Mouse (Mus musculus) mesoderm, embryonic 11.5 days (tissue): ENCODE measurements around the gene Arl4a.

Experiments used
- DNase-seq: peaks from one replicate; pipeline ENCODE4 v3.0.0-alpha.2; 2012; ENCODE audit warnings: low read depth, low spot score

Gene Arl4a

GRCm38 (mm10) chr12:40009866-40010265, 28.0 kb downstream of the Arl4a start:
- no peak for DNase-seq

GRCm38 (mm10) chr12:40008459-40008858, 29.4 kb downstream of the Arl4a start:
- no peak for DNase-seq

- no peak for DNase-seq
Measured at GRCm38 (mm10) chr12:40004766-40005165, 33.1 kb downstream of the Arl4a start.

- DNase-seq, result no peak
Measured at GRCm38 (mm10) chr12:39998853-39999195, 39.0 kb downstream of the Arl4a start.

GRCm38 (mm10) chr12:39998070-39998852, 39.6 kb downstream of the Arl4a start:
- DNase-seq, result peak; percentile 49

- DNase-seq, result no peak
Measured at GRCm38 (mm10) chr12:39997651-39998050, 40.2 kb downstream of the Arl4a start.

GRCm38 (mm10) chr12:39996015-39996414, 41.8 kb downstream of the Arl4a start:
- no peak for DNase-seq

GRCm38 (mm10) chr12:39995609-39996008, 42.2 kb downstream of the Arl4a start:
- no peak for DNase-seq

- DNase-seq, result no peak
Measured at GRCm38 (mm10) chr12:39992767-39993302, 45.0 kb downstream of the Arl4a start.

- peak; percentile 67 for DNase-seq
Measured at GRCm38 (mm10) chr12:39990830-39991780, 46.7 kb downstream of the Arl4a start.

- DNase-seq, result no peak
Measured at GRCm38 (mm10) chr12:39989136-39989535, 48.7 kb downstream of the Arl4a start.

GRCm38 (mm10) chr12:39987177-39987576, 50.6 kb downstream of the Arl4a start:
- DNase-seq, result no peak

- no peak for DNase-seq
Measured at GRCm38 (mm10) chr12:39985639-39986038, 52.2 kb downstream of the Arl4a start.

- no peak for DNase-seq
Measured at GRCm38 (mm10) chr12:39979792-39980191, 58.0 kb downstream of the Arl4a start.

- no peak for DNase-seq
Measured at GRCm38 (mm10) chr12:39979066-39979465, 58.8 kb downstream of the Arl4a start.

GRCm38 (mm10) chr12:39977996-39978590, 59.7 kb downstream of the Arl4a start:
- DNase-seq, result no peak

GRCm38 (mm10) chr12:39976426-39976825, 61.4 kb downstream of the Arl4a start:
- no peak for DNase-seq

- peak; percentile 67 for DNase-seq
Measured at GRCm38 (mm10) chr12:39975829-39976340, 61.9 kb downstream of the Arl4a start.

- DNase-seq, result peak; percentile 47
Measured at GRCm38 (mm10) chr12:39974977-39975583, 62.7 kb downstream of the Arl4a start.

GRCm38 (mm10) chr12:39974273-39974672, 63.6 kb downstream of the Arl4a start:
- no peak for DNase-seq

- DNase-seq, result no peak
Measured at GRCm38 (mm10) chr12:39969500-39969899, 68.3 kb downstream of the Arl4a start.
